Mouse (Mus musculus): ENCODE data around the gene Dync1i1.

- TF ChIP-seq POLR2A (IDR thresholded peaks at IDR 0.05; ENCODE audit: low read depth, low read length): no peak
- no peak for TF ChIP-seq CTCF (IDR thresholded peaks at IDR 0.05; ENCODE audit: borderline replicate concordance, insufficient read depth, low read length)
Observed at GRCm38 (mm10) chr6:5867221-5867620, 141.8 kb downstream of the Dync1i1 start.
